16 mouse cellular contexts compared by ENCODE assay signal in genomic region chr5:34204911-34205310, GRCm38 (mm10). TPM values are rescaled to one million over a fixed set of nuclear protein-coding genes. Genes with fewer than 3 reads are reported as not detected.
DNase-seq lines count a peak whose midpoint lies in the region.
"Had no signal": no experiment of that assay in that cellular context is flagged by ENCODE, and none has a peak within 500 bp of the region (broad histone marks: within the 10 kb centered on the region; RNA-seq: fewer than 3 reads in every experiment).

No protein-coding gene starts in this region.

- intact Hi-C loops in left cerebral cortex, postnatal 4 days (cut with DNase I) = no loop called here
- intact Hi-C loops in left cerebral cortex, postnatal 25 days (cut with DNase I) = loop anchor here (5.0 kb wide), 1 partner anchor 132 kb away; the partner anchor contains the start of gene Rnf4

- DNase-seq in left cerebral cortex, postnatal 4 days = peak; percentile 63
- no peak for DNase-seq in left cerebral cortex, adult 8-10 months (ENCODE audit: low spot score in 2 of 2)
- peak; percentile 91 for DNase-seq in cerebellum, adult 11-12 months
- DNase-seq in cerebellum, adult 9-11 months = peak; percentile 92
- DNase-seq in heart, adult 9 months (ENCODE audit: low spot score in 2 of 2) = no peak
- DNase-seq in gastrocnemius, adult 18-20 months (ENCODE audit: low spot score) = no peak
- no peak for DNase-seq in left cerebral cortex, postnatal 25 days (ENCODE audit: low spot score in 2 of 2)
- DNase-seq: adrenal gland, postnatal 36 days; gastrocnemius, postnatal 25 days; heart, adult 11 months; heart, postnatal 4 days; kidney, adult 11 months; kidney, postnatal 14 days; right cerebral cortex, postnatal 25 days; thymus, postnatal 14 days had no signal

RNA-seq across cellular contexts. Expression of gene Mxd4, which starts 17.4 kb away (rescaled TPM):
- 10 to 100 TPM; 60.6 to 65.7 TPM for total RNA-seq in left cerebral cortex, postnatal 4 days (2021)
- 10 to 100 TPM; 68.7 to 79.4 (median 72.7) TPM for total RNA-seq in left cerebral cortex, adult 8-10 months (2022)
- total RNA-seq in gastrocnemius, adult 18-20 months (2021) = 10 to 100 TPM; 24.5 to 25.4 TPM
- total RNA-seq in left cerebral cortex, postnatal 25 days (2021) = 10 to 100 TPM; 77.6 to 96.5 TPM

RNA-seq across cellular contexts. Expression of gene Haus3, which starts 35.6 kb away (rescaled TPM):
- total RNA-seq in left cerebral cortex, postnatal 4 days (2021) = 1 to 10 TPM; 5.8 to 7.4 TPM
- total RNA-seq in left cerebral cortex, adult 8-10 months (2022) = 10 to 100 TPM in 1 of 4 experiments, 1 to 10 TPM in 3; 7.1 to 12.4 (median 7.4) TPM
- total RNA-seq in gastrocnemius, adult 18-20 months (2021) = 1 to 10 TPM; 2.7 to 2.8 TPM
- total RNA-seq in left cerebral cortex, postnatal 25 days (2021) = 1 to 10 TPM; 6.1 to 7.7 TPM

RNA-seq across cellular contexts. Expression of gene Poln, which starts 35.7 kb away (rescaled TPM):
- total RNA-seq in left cerebral cortex, postnatal 4 days (2021) = 1 to 10 TPM in 1 of 2 experiments, under 1 TPM in 1; 0.68 to 1.7 TPM
- total RNA-seq in left cerebral cortex, adult 8-10 months (2022) = 1 to 10 TPM in 2 of 4 experiments, under 1 TPM in 2; 0.80 to 2.5 (median 1.3) TPM
- under 1 TPM; 0.68 to 0.78 TPM for total RNA-seq in gastrocnemius, adult 18-20 months (2021)
- 1 to 10 TPM; 1.7 to 1.8 TPM for total RNA-seq in left cerebral cortex, postnatal 25 days (2021)
- total RNA-seq: liver, adult 2 months had no signal

Comparison
In these comparisons a context has a peak if more than half of its experiments do, and no peak if none do; other contexts are left out.
1. DNase-seq: peak in left cerebral cortex, postnatal 4 days (single experiment), cerebellum, adult 11-12 months (single experiment) and cerebellum, adult 9-11 months (single experiment); none in left cerebral cortex, adult 8-10 months (0 of 2), heart, adult 9 months (0 of 2), gastrocnemius, adult 18-20 months (single experiment) and left cerebral cortex, postnatal 25 days (0 of 2).